In genomic region chr7:122459203-122459965, GRCm38 (mm10) we compare ENCODE assay signal across 8 mouse cellular contexts.
DNase-seq lines count a peak whose midpoint lies in the region; ATAC-seq and TF ChIP-seq lines count a peak whose summit lies in the region.

No protein-coding gene starts in this region.

- no peak overlapping the region for H3K9ac ChIP-seq in neural tube, embryonic 15.5 days (replicated peaks)

- H3K4me1 ChIP-seq in E14TG2a.4 (replicated peaks; ENCODE audit: low read depth, low read length), result no peaks in the 10 kb centered on the region
- H3K4me1 ChIP-seq in forebrain, embryonic 10.5 days, result no peaks in the 10 kb centered on the region
- no peaks in the 10 kb centered on the region for H3K4me1 ChIP-seq in neural tube, embryonic 15.5 days

- intact Hi-C loops in heart, postnatal 25 days (cut with DNase I), result loop anchor here (1.0 kb wide), 1 partner anchor 208 kb away; no protein-coding TSS in a partner anchor

- H3K27me3 ChIP-seq in E14TG2a.4 (ENCODE audit: insufficient read depth, low read length), result no peaks in the 10 kb centered on the region
- no peaks in the 10 kb centered on the region for H3K27me3 ChIP-seq in forebrain, embryonic 10.5 days (ENCODE audit: poor library complexity, severe bottlenecking)
- H3K27me3 ChIP-seq in neural tube, embryonic 15.5 days (replicated peaks), result peaks cover 6% of the 10 kb centered on the region; the same call in 1 of the 2 replicates

- peak; percentile 73 for TF ChIP-seq CTCF in E14TG2a.4 (conservative IDR thresholded peaks at IDR 0.05; ENCODE audit: low read length)

- H3K9me3 ChIP-seq in E14TG2a.4 (ENCODE audit: low read length), result no peaks in the 10 kb centered on the region
- H3K9me3 ChIP-seq in forebrain, embryonic 10.5 days, result no peaks in the 10 kb centered on the region
- H3K9me3 ChIP-seq in neural tube, embryonic 15.5 days (replicated peaks), result no peaks in the 10 kb centered on the region

- DNase-seq in c-Kit-negative CD71-positive TER-119-positive erythroid progenitor cells, embryonic 14.5 days (ENCODE audit: low read depth, low spot score), result peak; percentile 45
- peak; percentile 85 for DNase-seq in forebrain, embryonic 10.5 days (ENCODE audit: extremely low spot score, low spot score)
- peak; percentile 29 for DNase-seq in heart, postnatal 25 days (ENCODE audit: low spot score)
- DNase-seq in large intestine, adult 2 months (ENCODE audit: low read depth, low spot score), result peak; percentile 58
- peak; percentile 63 to 66 for DNase-seq in lung, adult 18-20 months
- DNase-seq in testis, postnatal 10 days (ENCODE audit: low spot score), result peak; percentile 94

- 0 out of 2 replicates have a peak, but pooled peaks have one; percentile 74 for ATAC-seq in neural tube, embryonic 15.5 days (ENCODE audit: low FRiP score)

- no peak overlapping the region for H3K27ac ChIP-seq in forebrain, embryonic 10.5 days
- H3K27ac ChIP-seq in neural tube, embryonic 15.5 days (replicated peaks), result no peak overlapping the region

- no peak overlapping the region for H3K4me3 ChIP-seq in E14TG2a.4 (replicated peaks; ENCODE audit: low read length)
- no peak overlapping the region for H3K4me3 ChIP-seq in forebrain, embryonic 10.5 days
- H3K4me3 ChIP-seq in neural tube, embryonic 15.5 days (replicated peaks), result no peak overlapping the region

- H3K36me3 ChIP-seq in E14TG2a.4 (ENCODE audit: insufficient read depth, low read length), result no peaks in the 10 kb centered on the region
- H3K36me3 ChIP-seq in forebrain, embryonic 10.5 days (replicated peaks), result no peaks in the 10 kb centered on the region
- H3K36me3 ChIP-seq in neural tube, embryonic 15.5 days, result no peaks in the 10 kb centered on the region

- H3K4me2 ChIP-seq in neural tube, embryonic 15.5 days, result no peak overlapping the region

- WGBS in forebrain, embryonic 10.5 days, result 75% methylated on average over 9 of the region's 9 CpGs
- WGBS in large intestine, adult 2 months, result 49% methylated on average over 9 of the region's 9 CpGs
- WGBS in neural tube, embryonic 15.5 days, result 76% methylated on average over 9 of the region's 9 CpGs

Comparison
In these comparisons a context has a peak if more than half of its experiments do, and no peak if none do; other contexts are left out.
1. DNase-seq: peak in every context shown above with its lines; median percentile 94 in testis, postnatal 10 days; 85 in forebrain, embryonic 10.5 days; 64 in lung, adult 18-20 months; 58 in large intestine, adult 2 months; 45 in c-Kit-negative CD71-positive TER-119-positive erythroid progenitor cells, embryonic 14.5 days; 29 in heart, postnatal 25 days.